In the genomic region with DNA sequence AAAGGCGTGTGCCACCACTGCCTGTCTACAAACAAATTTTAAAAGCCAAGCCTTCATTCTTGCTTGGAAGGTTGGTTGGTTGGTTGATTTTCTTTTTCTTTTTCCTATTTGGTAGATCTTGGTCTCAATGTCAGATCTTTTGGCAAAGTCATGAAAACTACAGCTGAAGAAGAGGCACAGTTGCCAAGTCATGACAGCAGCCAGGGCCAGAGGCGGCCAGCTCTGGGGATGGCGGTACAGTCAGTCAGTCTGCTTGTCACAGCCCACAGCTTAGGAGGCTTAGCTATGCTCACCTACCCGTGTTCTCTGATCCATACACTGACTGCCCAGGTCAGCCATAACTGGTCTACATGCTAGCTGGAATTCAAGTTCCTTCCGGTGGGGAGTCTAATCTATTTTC, we compare ENCODE assay signal across 13 mouse cellular contexts.
"Had no signal": no experiment of that assay in that cellular context is flagged by ENCODE, and none has a peak within 500 bp of the region (broad histone marks: within the 10 kb centered on the region; RNA-seq: fewer than 3 reads in every experiment).

No protein-coding gene starts in this region.

- DNase-seq: kidney, adult 11 months; kidney, adult 9 months; kidney, postnatal 36 days; layer of hippocampus, adult 9-11 months; layer of hippocampus, postnatal 36 days; lung, adult 18-20 months; right cerebral cortex, postnatal 14 days; thymus, adult 2 months; thymus, postnatal 25 days had no signal

- H3K36me3 ChIP-seq: limb, embryonic 13.5 days; midbrain, embryonic 12.5 days; stomach, embryonic 15.5 days had no signal

- H3K4me2 ChIP-seq: limb, embryonic 13.5 days; midbrain, embryonic 12.5 days; stomach, embryonic 15.5 days had no signal

- H3K27me3 ChIP-seq: limb, embryonic 13.5 days; midbrain, embryonic 12.5 days; stomach, embryonic 15.5 days had no signal

- H3K9ac ChIP-seq: limb, embryonic 13.5 days; liver, embryonic 14.5 days; midbrain, embryonic 12.5 days; stomach, embryonic 15.5 days had no signal

- H3K4me3 ChIP-seq: limb, embryonic 13.5 days; midbrain, embryonic 12.5 days; stomach, embryonic 15.5 days had no signal

- H3K27ac ChIP-seq: limb, embryonic 13.5 days; liver, embryonic 14.5 days; midbrain, embryonic 12.5 days had no signal

- H3K9me3 ChIP-seq: limb, embryonic 13.5 days; midbrain, embryonic 12.5 days; stomach, embryonic 15.5 days had no signal
